Mouse (Mus musculus): Measurements from ENCODE around the gene Cyp2c23.

GRCm38 (mm10) chr19:43998802-43999527 is 30.0 kb downstream of the Cyp2c23 start:
- TF ChIP-seq CTCF (IDR thresholded peaks at IDR 0.05; ENCODE audit: extremely low read depth, insufficient read depth, low read length) (no peak), POLR2A (IDR thresholded peaks at IDR 0.05; ENCODE audit: extremely low read depth, insufficient read depth, low read length) (no peak)
